Mouse (Mus musculus) CH12.LX (cell line): ENCODE results near the gene Bfsp2. TPM values are rescaled to one million over a fixed set of nuclear protein-coding genes. Genes with fewer than 3 reads are reported as not detected.

Source experiments
- DNase-seq: peaks from one replicate; pipeline ENCODE4 v3.0.0-alpha.2; 2013; ENCODE audit errors: extremely low read depth
- H3K27ac ChIP-seq: 2 replicates; pipeline ENCODE4 v1.5.1; 2012; ENCODE audit warnings: low read depth, mild to moderate bottlenecking, control low read depth, moderate library complexity; ENCODE audit not compliant: insufficient read depth
- H3K27me3 ChIP-seq: replicated peaks from 2 replicates; pipeline ENCODE3; 2012; ENCODE audit warnings: inconsistent platforms
- H3K36me3 ChIP-seq, 2 experiments: replicated peaks in 1 of 2; 2 replicates each; pipeline versions ENCODE3 to v1.6.1; 2012; ENCODE audit warnings: inconsistent platforms in 1 of 2, low read length in 1 of 2, mild to moderate bottlenecking in 1 of 2, mixed read lengths in 1 of 2, moderate library complexity in 1 of 2; ENCODE audit not compliant: control insufficient read depth in 1 of 2, insufficient read depth in 1 of 2
- H3K4me1 ChIP-seq, 2 experiments: 2 replicates each; pipeline ENCODE4 v1.6.1; 2012; ENCODE audit warnings: inconsistent platforms in 1 of 2, moderate library complexity in 1 of 2; ENCODE audit not compliant: insufficient read depth in 2 of 2, control insufficient read depth in 1 of 2
- H3K4me2 ChIP-seq: 2 replicates; pipeline ENCODE4 v1.6.1; 2012; ENCODE audit warnings: low read depth, mild to moderate bottlenecking, control low read depth; ENCODE audit not compliant: poor library complexity, insufficient read depth, severe bottlenecking
- H3K4me3 ChIP-seq, 3 experiments: fragments of 150-350 bp in 1 of 3; sonication (generic) in 1 of 3; replicated peaks in 1 of 3; 2 replicates each; pipeline versions ENCODE3 to v1.5.1; 2011 to 2012; ENCODE audit warnings: low read depth in 2 of 3, low read length in 2 of 3, mild to moderate bottlenecking in 2 of 3, moderate library complexity in 2 of 3, control low read depth in 1 of 3, improper control_type of control experiment in 1 of 3, inconsistent platforms in 1 of 3, mixed read lengths in 1 of 3; ENCODE audit not compliant: poor library complexity in 1 of 3
- H3K79me2 ChIP-seq: replicated peaks from 2 replicates; pipeline ENCODE4 v1.6.1; 2012; ENCODE audit warnings: mild to moderate bottlenecking, moderate library complexity; ENCODE audit not compliant: control insufficient read depth, poor library complexity, insufficient read depth, severe bottlenecking; ENCODE audit errors: extremely low read depth
- H3K9ac ChIP-seq: 2 replicates; pipeline ENCODE4 v1.6.1; 2012; ENCODE audit warnings: low read depth, mild to moderate bottlenecking, control low read depth, moderate library complexity; ENCODE audit not compliant: insufficient read depth
- H3K9me3 ChIP-seq: replicated peaks from 2 replicates; pipeline ENCODE3; 2012; ENCODE audit warnings: low read length, inconsistent platforms, mixed read lengths
- CHD1 ChIP-seq: IDR thresholded peaks from 2 replicates; pipeline ENCODE4 v1.6.1; 2012; ENCODE audit warnings: low read depth, low read length, improper control_type of control experiment, inconsistent platforms
- CTCF ChIP-seq, 2 experiments: IDR thresholded peaks in 1 of 2; conservative IDR thresholded peaks in 1 of 2; 2 replicates each; pipeline ENCODE4 v1.5.1; 2011 to 2012; ENCODE audit warnings: low read depth in 2 of 2, low read length in 2 of 2, improper control_type of control experiment in 1 of 2, inconsistent platforms in 1 of 2, mild to moderate bottlenecking in 1 of 2, moderate library complexity in 1 of 2
- E2F4 ChIP-seq: IDR thresholded peaks from 2 replicates; pipeline ENCODE4 v1.6.1; 2011; ENCODE audit warnings: low read depth, low read length, improper control_type of control experiment; ENCODE audit not compliant: insufficient replicate concordance
- ELF1 ChIP-seq: IDR thresholded peaks from 2 replicates; pipeline ENCODE4 v1.6.1; 2014; ENCODE audit warnings: low read depth, mild to moderate bottlenecking, inconsistent platforms, low read length, improper control_type of control experiment
- IRF4 ChIP-seq: IDR thresholded peaks from 2 replicates; pipeline ENCODE4 v1.6.1; 2014; ENCODE audit warnings: low read depth, mild to moderate bottlenecking, inconsistent platforms, low read length, improper control_type of control experiment
- JUN ChIP-seq: IDR thresholded peaks from 2 replicates; pipeline ENCODE4 v1.6.1; 2011; ENCODE audit warnings: low read depth, mild to moderate bottlenecking, low read length, improper control_type of control experiment, moderate library complexity; ENCODE audit not compliant: insufficient read depth
- MAFK ChIP-seq: IDR thresholded peaks from 2 replicates; pipeline ENCODE4 v1.6.1; 2011; ENCODE audit warnings: low read length, improper control_type of control experiment; ENCODE audit not compliant: insufficient replicate concordance
- MAX ChIP-seq: IDR thresholded peaks from 2 replicates; pipeline ENCODE4 v1.6.1; 2011; ENCODE audit warnings: low read length, improper control_type of control experiment
- MAZ ChIP-seq: IDR thresholded peaks from 2 replicates; pipeline ENCODE4 v1.6.1; 2012; ENCODE audit warnings: low read depth, mild to moderate bottlenecking, inconsistent platforms, low read length, improper control_type of control experiment, moderate library complexity
- MEF2A ChIP-seq: IDR thresholded peaks from 2 replicates; pipeline ENCODE4 v1.6.1; 2014; ENCODE audit warnings: low read depth, mild to moderate bottlenecking, inconsistent platforms, low read length, improper control_type of control experiment, borderline replicate concordance
- MXI1 ChIP-seq: IDR thresholded peaks from 2 replicates; pipeline ENCODE4 v1.6.1; 2011; ENCODE audit warnings: mild to moderate bottlenecking, low read depth, low read length, improper control_type of control experiment
- NRF1 ChIP-seq: IDR thresholded peaks from 2 replicates; pipeline ENCODE4 v1.6.1; 2014; ENCODE audit warnings: low read depth, mild to moderate bottlenecking, inconsistent platforms, low read length, improper control_type of control experiment, moderate library complexity
- PAX5 ChIP-seq: IDR thresholded peaks from 2 replicates; pipeline ENCODE4 v1.6.1; 2012; ENCODE audit warnings: low read length, inconsistent platforms, mixed read lengths
- POLR2A ChIP-seq: IDR thresholded peaks from 2 replicates; pipeline ENCODE4 v1.6.1; 2011; ENCODE audit warnings: low read depth, mild to moderate bottlenecking, improper control_type of control experiment, low read length
- POLR2AphosphoS2 ChIP-seq: IDR thresholded peaks from 2 replicates; pipeline ENCODE4 v1.6.1; 2011; ENCODE audit warnings: low read depth, low read length, improper control_type of control experiment
- SIN3A ChIP-seq: IDR thresholded peaks from 2 replicates; pipeline ENCODE4 v1.6.1; 2012; ENCODE audit warnings: low read length, improper control_type of control experiment, inconsistent platforms
- TBP ChIP-seq: conservative IDR thresholded peaks from 2 replicates; pipeline ENCODE4 v1.6.1; 2011; ENCODE audit warnings: low read depth, low read length, improper control_type of control experiment
- TCF12 ChIP-seq: IDR thresholded peaks from 2 replicates; pipeline ENCODE4 v1.6.1; 2014; ENCODE audit warnings: low read depth, mild to moderate bottlenecking, inconsistent platforms, low read length, improper control_type of control experiment
- UBTF ChIP-seq: IDR thresholded peaks from 2 replicates; pipeline ENCODE4 v1.6.1; 2012; ENCODE audit warnings: low read depth, mild to moderate bottlenecking, inconsistent platforms, low read length, improper control_type of control experiment, moderate library complexity
- USF2 ChIP-seq: conservative IDR thresholded peaks from 2 replicates; pipeline ENCODE4 v1.6.1; 2011; ENCODE audit warnings: low read depth, low read length, improper control_type of control experiment
- ZC3H11A ChIP-seq: IDR thresholded peaks from 2 replicates; pipeline ENCODE4 v1.6.1; 2012; ENCODE audit warnings: low read depth, mild to moderate bottlenecking, inconsistent platforms, low read length, improper control_type of control experiment
- ZKSCAN1 ChIP-seq: IDR thresholded peaks from 2 replicates; pipeline ENCODE4 v1.6.1; 2012; ENCODE audit warnings: low read depth, inconsistent platforms, low read length, improper control_type of control experiment, borderline replicate concordance
- ZNF384 ChIP-seq: IDR thresholded peaks from 2 replicates; pipeline ENCODE4 v1.6.1; 2012; ENCODE audit warnings: low read depth, low read length, improper control_type of control experiment, inconsistent platforms
- dilution Hi-C: fragments of 300-500 bp; cut with MboI; formaldehyde crosslinking; loops from 2 replicates; pipeline ENCODE4 v1.14.3; 2020; ENCODE audit warnings: low sequenced_read_pairs; ENCODE audit not compliant: extremely low pct_unique_long_range_greater_than_20kb, extremely low pct_ligation_motif_present
- in situ Hi-C: fragments of 300-500 bp; cut with MboI; formaldehyde crosslinking; loops from 3 replicates; pipeline ENCODE4 v1.14.3; 2019; ENCODE audit warnings: low sequenced_read_pairs, low pct_ligation_motif_present, low pct_unique_long_range_greater_than_20kb, mixed read lengths
- polyA plus RNA-seq: library from polyadenylated mRNA; unstranded; fragments of >175 nt; gene quantifications from 2 replicates; pipeline ENCODE4 v1.2.1, GENCODE M21; 2012; ENCODE audit warnings: low read depth; ENCODE audit not compliant: insufficient read length
- total RNA-seq, 2 experiments: library from RNA; depleted of rRNA; stranded (reverse); fragments of 300-350 nt in 1 of 2; fragments of >200 nt in 1 of 2; gene quantifications; 2 replicates each; pipeline ENCODE4 v1.2.3; 2012 to 2014

The Bfsp2 gene
- total RNA-seq (2012; rRNA removed) (0.55 and 0.64 TPM in 2 replicates), total RNA-seq (2014; rRNA removed) (3.4 and 4.1 TPM in 2 replicates), polyA plus RNA-seq (4.8 and 5.7 TPM in 2 replicates)

GRCm38 (mm10) chr9:103480044-103480576, at the start of gene Bfsp2:
Gene Bfsp2 (minus strand): TSS chr9:103480420.
- no peaks in the 10 kb centered on the region for H3K79me2 ChIP-seq
- H3K36me3 ChIP-seq, result no peaks in the 10 kb centered on the region
- H3K9ac ChIP-seq, result no peak within 1 kb of the TSS
- no peaks in the 10 kb centered on the region for H3K9me3 ChIP-seq
- H3K4me3 ChIP-seq, result no peak within 1 kb of the TSS
- in situ Hi-C loops (loop anchor here (25.0 kb wide), 1 partner anchor 532 kb away; the partner anchor contains the start of gene Nphp3), dilution Hi-C loops (no loop called here)
- H3K27ac ChIP-seq, result no peak within 1 kb of the TSS
- TF ChIP-seq SIN3A (no peak), ZNF384 (no peak), TBP (no peak), JUN (no peak), E2F4 (no peak), MAFK (no peak), USF2 (no peak), UBTF (no peak), MXI1 (no peak), CHD1 (no peak), MEF2A (no peak), POLR2A (no peak), ELF1 (no peak), POLR2AphosphoS2 (no peak)
- DNase-seq, result no peak
- H3K4me2 ChIP-seq, result no peak within 1 kb of the TSS
- H3K27me3 ChIP-seq, result peaks cover 6% of the 10 kb centered on the region
- peaks cover 0 to 2% of the 10 kb centered on the region in 2 experiments; a peak in 1 of 4 replicates for H3K4me1 ChIP-seq

GRCm38 (mm10) chr9:103525041-103525537, 44.9 kb upstream of the Bfsp2 start:
- H3K4me3 ChIP-seq, result no peak overlapping the region
- H3K27ac ChIP-seq, result no peak overlapping the region
- no peaks in the 10 kb centered on the region for H3K4me1 ChIP-seq
- H3K79me2 ChIP-seq, result no peaks in the 10 kb centered on the region
- H3K9ac ChIP-seq, result no peak overlapping the region
- no peaks in the 10 kb centered on the region for H3K36me3 ChIP-seq
- in situ Hi-C loops (no loop called here), dilution Hi-C loops (no loop called here)
- peaks cover 82% of the 10 kb centered on the region for H3K27me3 ChIP-seq
- no peaks in the 10 kb centered on the region for H3K9me3 ChIP-seq
- DNase-seq, result no peak
- no peak overlapping the region for H3K4me2 ChIP-seq
- TF ChIP-seq TBP (no peak), SIN3A (no peak), JUN (no peak), ZNF384 (no peak), UBTF (no peak), ZC3H11A (no peak), PAX5 (no peak), IRF4 (no peak), CTCF (conservative IDR thresholded peaks at IDR 0.05 in 1 of 2, IDR thresholded peaks at IDR 0.05 in 1 of 2; ENCODE audit: low read depth in 2 of 2, low read length in 2 of 2) (no peak), CHD1 (no peak), TCF12 (no peak), NRF1 (no peak), USF2 (no peak), MAZ (no peak), MXI1 (no peak), ZKSCAN1 (no peak), MAX (no peak)
